Mouse (Mus musculus) midbrain, embryonic 14.5 days (tissue): Measurements from ENCODE around the gene Tmc8. TPM values are rescaled to one million over a fixed set of nuclear protein-coding genes. Genes with fewer than 3 reads are reported as not detected.
A peak's percentile ranks its signal among the peaks of the same experiment; 100 is the strongest.
"Not testable (repeated sequence)": the region's sequence is repeated elsewhere in the genome, so short reads cannot be mapped to it uniquely, and the experiment has no call there.

Experiments
- ATAC-seq: fragments of 200-750 bp; cut with Nextera tagmentation; 2 replicates; pipeline ENCODE4 v1.8.0; 2017; ENCODE audit warnings: moderate number of reproducible peaks, moderate library complexity; ENCODE audit not compliant: low FRiP score, low TSS enrichment
- DNase-seq: peaks from one replicate; pipeline ENCODE4 v3.0.0-alpha.2; 2015
- H3K27ac ChIP-seq: fragments of 300-500 bp; sonication (generic); replicated peaks from 2 replicates; pipeline ENCODE4 v1.5.1; 2014; ENCODE audit warnings: mild to moderate bottlenecking, low read depth, low read length, moderate library complexity
- H3K27me3 ChIP-seq: fragments of 300-500 bp; sonication (generic); 2 replicates; pipeline ENCODE4 v1.6.1; 2014; ENCODE audit warnings: low read length, control low read depth, mixed read lengths; ENCODE audit not compliant: control insufficient read depth, insufficient read depth
- H3K36me3 ChIP-seq: fragments of 300-500 bp; sonication (generic); 2 replicates; pipeline ENCODE4 v1.6.1; 2014; ENCODE audit warnings: low read length, control low read depth; ENCODE audit not compliant: control insufficient read depth, insufficient read depth
- H3K4me1 ChIP-seq: fragments of 300-500 bp; sonication (generic); 2 replicates; pipeline ENCODE4 v1.6.1; 2014; ENCODE audit warnings: mild to moderate bottlenecking, antibody characterized with exemption, low read length, control low read depth; ENCODE audit not compliant: control insufficient read depth, insufficient read depth
- H3K4me2 ChIP-seq: fragments of 300-500 bp; sonication (generic); 2 replicates; pipeline ENCODE4 v1.6.1; 2014; ENCODE audit warnings: mild to moderate bottlenecking, low read length, moderate library complexity
- H3K4me3 ChIP-seq: fragments of 300-500 bp; sonication (generic); replicated peaks from 2 replicates; pipeline ENCODE4 v1.5.1; 2014; ENCODE audit warnings: low read depth, low read length
- H3K9ac ChIP-seq: fragments of 300-500 bp; sonication (generic); replicated peaks from 2 replicates; pipeline ENCODE4 v1.6.1; 2014; ENCODE audit warnings: mild to moderate bottlenecking, low read length, moderate library complexity
- H3K9me3 ChIP-seq: fragments of 300-500 bp; sonication (generic); 2 replicates; pipeline ENCODE4 v1.6.1; 2016; ENCODE audit warnings: low read length, control low read depth, mixed read lengths; ENCODE audit not compliant: control insufficient read depth
- WGBS: fragments of 180-500 bp; shearing (Covaris S2); extraction: QIAGEN DNeasy Blood & Tissue Kit; methylation state at CpG from one replicate; pipeline ENCODE4 v1.1.7; 2014; 5-methylcytosine and 5-hydroxymethylcytosine counted together
- polyA plus RNA-seq: library from polyadenylated mRNA; unstranded; fragments of >200 nt; fragmentation: Nextera tagmentation; extraction: Ambion mirVana; gene quantifications from 2 replicates; pipeline ENCODE4 v1.2.1, GENCODE M21; 2014

Tmc8 gene
- polyA plus RNA-seq, 1 experiment from 2014 or later, result 0.66 TPM

- Histone ChIP-seq H3K27me3 (no peaks in the 10 kb centered on the region), H3K4me2 (no peak overlapping the region), H3K27ac (no peak overlapping the region), H3K4me1 (peaks cover 17% of the 10 kb centered on the region), H3K9me3 (no peaks in the 10 kb centered on the region), H3K36me3 (no peaks in the 10 kb centered on the region), H3K4me3 (no peak overlapping the region), H3K9ac (no peak overlapping the region)
- 81% methylated on average over 18 of the region's 18 CpGs for WGBS
- peak; percentile 56 for DNase-seq
- no peak for ATAC-seq
Observed at GRCm38 (mm10) chr11:117828149-117828887, 46.4 kb downstream of the Tmc8 start.

- H3K9ac ChIP-seq, result no peak overlapping the region; the same call in 1 of the 2 replicates
- DNase-seq (peak; percentile 17), ATAC-seq (no peak)
- no peaks in the 10 kb centered on the region for H3K9me3 ChIP-seq
- H3K36me3 ChIP-seq, result no peaks in the 10 kb centered on the region
- 51% methylated on average over 9 of the region's 9 CpGs for WGBS
- no peaks in the 10 kb centered on the region for H3K27me3 ChIP-seq
- H3K27ac ChIP-seq, result no peak overlapping the region
- H3K4me3 ChIP-seq, result no peak overlapping the region
- peaks cover 17% of the 10 kb centered on the region for H3K4me1 ChIP-seq
- no peak overlapping the region for H3K4me2 ChIP-seq
Observed at GRCm38 (mm10) chr11:117828888-117829604, 47.2 kb downstream of the Tmc8 start.

GRCm38 (mm10) chr11:117829671-117830215 lies 47.9 kb downstream of the Tmc8 start:
- no peak overlapping the region for H3K9ac ChIP-seq
- no peaks in the 10 kb centered on the region for H3K27me3 ChIP-seq
- H3K4me3 ChIP-seq, result no peak overlapping the region
- H3K4me2 ChIP-seq, result no peak overlapping the region
- H3K4me1 ChIP-seq, result peaks cover 17% of the 10 kb centered on the region
- no peaks in the 10 kb centered on the region for H3K9me3 ChIP-seq
- ATAC-seq (no peak), DNase-seq (no peak)
- WGBS, result 92% methylated on average over 2 of the region's 2 CpGs
- H3K27ac ChIP-seq, result no peak overlapping the region
- no peaks in the 10 kb centered on the region for H3K36me3 ChIP-seq

- Histone ChIP-seq H3K4me1 (peaks cover 10% of the 10 kb centered on the region), H3K27me3 (no peaks in the 10 kb centered on the region), H3K9ac (no peak overlapping the region), H3K36me3 (no peaks in the 10 kb centered on the region), H3K4me3 (no peak overlapping the region), H3K27ac (no peak overlapping the region), H3K4me2 (no peak overlapping the region), H3K9me3 (no peaks in the 10 kb centered on the region)
- DNase-seq, result no peak
- ATAC-seq, result no peak
- 84% methylated on average over 9 of the region's 9 CpGs for WGBS
Observed at GRCm38 (mm10) chr11:117830401-117830800, 48.5 kb downstream of the Tmc8 start.

GRCm38 (mm10) chr11:117832086-117832969 lies 50.5 kb downstream of the Tmc8 start:
- no peaks in the 10 kb centered on the region for H3K4me1 ChIP-seq
- DNase-seq (peak; percentile 82), ATAC-seq (peak; percentile 57; the same call in 1 of the 2 replicates)
- no peaks in the 10 kb centered on the region for H3K9me3 ChIP-seq
- peak overlapping the region; percentile 30 for H3K4me3 ChIP-seq
- WGBS, result 20% methylated on average over 28 of the region's 28 CpGs
- H3K27ac ChIP-seq, result no peak overlapping the region
- peak overlapping the region; percentile 54 for H3K4me2 ChIP-seq
- H3K27me3 ChIP-seq, result no peaks in the 10 kb centered on the region
- no peaks in the 10 kb centered on the region for H3K36me3 ChIP-seq
- H3K9ac ChIP-seq, result 0 out of 2 replicates have a peak overlapping the region, but pooled peaks have one; percentile 20

- WGBS, result 93% methylated on average over 4 of the region's 6 CpGs
- DNase-seq, H3K4me2 ChIP-seq, ATAC-seq, H3K4me1 ChIP-seq, H3K27ac ChIP-seq, H3K36me3 ChIP-seq, H3K27me3 ChIP-seq, H3K9ac ChIP-seq, H3K9me3 ChIP-seq, H3K4me3 ChIP-seq: not testable (repeated sequence)
Observed at GRCm38 (mm10) chr11:117833509-117833908, 51.6 kb downstream of the Tmc8 start.

- no peak for DNase-seq
- Histone ChIP-seq H3K4me1 (no peaks in the 10 kb centered on the region), H3K9me3 (no peaks in the 10 kb centered on the region), H3K4me2 (no peak overlapping the region), H3K36me3 (no peaks in the 10 kb centered on the region), H3K27ac (no peak overlapping the region), H3K27me3 (no peaks in the 10 kb centered on the region), H3K9ac (no peak overlapping the region), H3K4me3 (no peak overlapping the region)
- no peak for ATAC-seq
- WGBS, result 93% methylated on average over 8 of the region's 8 CpGs
Observed at GRCm38 (mm10) chr11:117834086-117834485, 52.2 kb downstream of the Tmc8 start.

- no peaks in the 10 kb centered on the region for H3K27me3 ChIP-seq
- no peak overlapping the region for H3K27ac ChIP-seq
- no peaks in the 10 kb centered on the region for H3K36me3 ChIP-seq
- DNase-seq, result peak; percentile 55
- peak overlapping the region; percentile 32 for H3K4me2 ChIP-seq
- H3K9ac ChIP-seq, result no peak overlapping the region
- H3K9me3 ChIP-seq, result no peaks in the 10 kb centered on the region
- 25% methylated on average over 13 of the region's 13 CpGs for WGBS
- no peaks in the 10 kb centered on the region for H3K4me1 ChIP-seq
- no peak overlapping the region for H3K4me3 ChIP-seq
- ATAC-seq, result no peak
Observed at GRCm38 (mm10) chr11:117836306-117836705, 54.4 kb downstream of the Tmc8 start.
